Mouse (Mus musculus) layer of hippocampus, postnatal 14 days (tissue): ENCODE measurements at regions not wholly inside any gene's neighbourhood (a gene's known extent, or its start where the extent isn't known, plus 50 kb on each side); places are given as distances from the start of the nearest gene placed in this dataset.

Source experiments
- DNase-seq, 2 experiments: peaks; one replicate each; pipeline ENCODE4 v3.0.0; 2021 to 2022; ENCODE audit warnings: low spot score in 2 of 2, mixed read lengths in 1 of 2

DNA sequence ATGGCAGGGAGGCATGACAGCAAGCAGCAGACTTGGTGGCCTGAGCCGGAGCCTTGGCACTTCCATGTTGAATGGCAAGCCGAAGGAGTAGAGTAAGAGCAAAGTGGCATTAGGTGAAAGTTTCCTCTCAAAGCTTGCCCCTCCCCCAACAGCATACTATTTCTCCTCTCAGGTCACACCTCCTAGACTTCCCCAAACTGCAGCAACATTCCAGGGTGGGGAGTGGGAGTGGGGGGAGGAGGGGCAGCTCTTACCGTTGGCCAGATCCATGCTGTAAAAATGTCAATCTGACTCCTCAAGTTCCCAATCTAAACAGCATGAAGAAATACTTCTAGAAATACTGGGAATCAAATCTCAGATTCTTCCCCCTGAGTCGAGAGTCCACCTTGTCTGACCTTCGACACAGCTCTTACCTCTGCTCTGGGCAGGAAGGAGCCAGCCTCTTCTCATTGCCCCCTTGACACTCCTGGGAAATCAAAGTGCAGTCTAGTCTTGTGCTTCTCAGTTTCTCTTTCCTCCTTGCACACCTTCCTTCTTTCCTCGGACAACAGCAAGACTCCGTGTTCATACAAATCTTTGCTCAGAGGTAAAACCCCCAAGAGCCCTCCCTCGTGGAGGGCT lies 794.9 kb upstream of the BB014433 start:
- DNase-seq = no peak

DNA sequence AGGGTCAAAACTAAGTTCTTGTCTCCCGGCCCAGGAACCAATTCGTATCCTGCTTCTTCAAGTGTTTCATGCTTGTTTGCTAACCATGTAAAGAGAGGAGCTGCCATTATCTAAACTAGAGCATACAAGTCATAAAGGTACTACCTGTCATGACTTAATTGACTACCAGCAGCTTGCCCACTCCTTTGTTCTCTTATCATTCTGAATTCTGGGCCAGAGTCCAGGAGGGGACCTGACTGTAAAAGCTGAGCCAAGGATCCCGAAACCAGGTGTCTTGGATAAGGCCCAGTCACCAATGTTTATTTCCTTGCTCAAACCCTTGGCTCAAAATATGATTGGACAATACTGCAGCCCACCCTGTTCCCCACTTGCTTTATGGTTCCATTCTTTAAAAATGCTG lies 786.9 kb upstream of the BB014433 start:
- no peak for DNase-seq

DNA sequence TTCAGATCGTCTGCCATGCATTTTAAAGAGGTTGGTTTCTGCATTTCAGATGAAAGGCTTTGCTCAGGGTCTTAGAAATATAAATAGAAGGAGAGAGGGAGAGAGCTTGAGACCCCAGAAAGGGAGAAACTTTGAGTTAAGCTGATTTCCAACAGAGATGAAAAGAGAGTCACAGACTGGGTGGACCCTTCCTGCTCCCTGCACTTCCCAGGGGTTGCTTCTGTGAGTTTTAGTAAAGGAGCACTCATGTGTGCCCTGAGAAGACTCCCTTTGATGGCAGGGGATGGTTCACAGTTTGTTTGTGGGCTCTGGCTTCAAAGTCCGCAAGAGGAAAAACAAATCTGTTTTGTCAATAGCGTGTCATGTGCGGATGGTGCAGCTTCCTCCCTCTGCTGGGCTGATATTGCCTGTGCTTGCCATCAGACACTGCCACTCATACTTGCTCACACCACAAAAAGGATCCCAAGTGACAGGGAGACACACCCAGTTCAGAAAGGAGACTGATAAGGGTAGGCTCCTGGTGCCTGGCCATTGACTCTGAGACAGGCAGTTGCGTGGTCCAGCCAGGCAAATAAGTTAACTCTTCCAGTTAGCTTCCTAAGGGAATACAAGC lies 775.8 kb upstream of the BB014433 start:
- DNase-seq = peak in 1 of 2 experiments; percentile 4

DNA sequence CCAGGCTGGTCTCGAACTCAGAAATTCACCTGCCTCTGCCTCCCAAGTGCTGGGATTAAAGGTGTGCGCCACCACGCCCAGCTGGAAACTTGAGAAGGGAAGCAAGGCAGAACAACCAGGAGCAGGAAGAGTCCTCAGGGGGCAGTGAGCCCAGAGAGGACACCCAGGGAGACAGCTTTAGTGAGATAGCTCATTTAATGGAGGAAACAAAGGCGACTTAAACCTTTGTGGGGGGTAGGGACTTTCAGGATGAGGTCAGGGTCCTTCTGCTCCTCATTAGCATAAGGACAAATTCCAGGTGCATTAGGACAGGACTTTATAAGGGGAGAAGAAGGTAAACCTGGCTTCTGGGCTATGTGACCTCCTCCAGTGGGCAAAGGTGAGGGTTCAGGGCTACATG lies 742.5 kb upstream of the BB014433 start:
- no peak for DNase-seq
